Mouse (Mus musculus): ENCODE data around the gene Adat2.
A peak's percentile ranks its signal among the peaks of the same experiment; 100 is the strongest.

The Adat2 gene

DNA sequence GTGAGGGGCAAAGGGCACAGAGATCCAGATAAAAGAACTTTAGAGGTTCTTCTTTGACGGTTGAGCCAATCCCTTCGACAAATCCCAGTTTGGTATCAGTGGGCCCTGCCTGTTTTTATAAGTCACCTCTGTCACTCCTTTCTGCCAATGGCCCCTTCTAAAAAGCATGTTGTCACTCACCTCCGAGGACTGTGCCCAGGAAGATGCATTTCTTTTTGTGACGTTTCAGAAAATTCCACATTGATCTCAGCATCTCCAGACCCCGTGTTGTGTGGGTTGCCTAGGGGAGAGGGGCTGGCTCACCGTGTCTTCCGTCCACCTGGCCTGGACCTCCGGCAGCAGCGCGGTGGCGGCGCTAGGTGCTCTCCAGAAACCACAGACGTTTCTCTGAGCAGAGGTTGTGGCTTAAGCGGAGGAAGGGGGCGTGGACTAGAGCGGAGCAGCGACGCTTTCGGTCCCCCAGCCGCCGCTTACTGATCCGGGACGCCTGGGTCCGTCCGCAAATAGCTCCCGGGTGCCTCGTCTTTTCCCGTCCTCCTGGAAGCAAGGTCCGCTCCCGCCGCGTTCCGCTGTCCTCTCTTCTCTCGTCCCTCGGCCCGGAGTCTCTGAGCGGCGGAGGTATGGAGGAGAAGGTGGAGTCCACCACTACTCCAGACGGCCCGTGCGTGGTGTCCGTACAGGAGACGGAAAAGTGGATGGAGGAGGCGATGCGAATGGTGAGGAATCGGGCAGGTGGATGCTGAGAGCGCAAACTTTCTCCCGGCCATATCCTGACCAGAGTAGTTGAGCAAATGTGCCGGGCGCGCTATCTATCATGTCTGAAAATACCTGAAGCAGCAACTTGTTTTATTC lies at the start of gene Adat2, which contains the start of gene Pex3:
Adat2 (plus strand) TSS at position 249 of the 852 bp plus-strand sequence.
Pex3 (minus strand) TSS at position 497 of the 852 bp plus-strand sequence.
- DNase-seq (ENCODE audit: low spot score in 2 of 2), result peak; percentile 81 to 86

DNA sequence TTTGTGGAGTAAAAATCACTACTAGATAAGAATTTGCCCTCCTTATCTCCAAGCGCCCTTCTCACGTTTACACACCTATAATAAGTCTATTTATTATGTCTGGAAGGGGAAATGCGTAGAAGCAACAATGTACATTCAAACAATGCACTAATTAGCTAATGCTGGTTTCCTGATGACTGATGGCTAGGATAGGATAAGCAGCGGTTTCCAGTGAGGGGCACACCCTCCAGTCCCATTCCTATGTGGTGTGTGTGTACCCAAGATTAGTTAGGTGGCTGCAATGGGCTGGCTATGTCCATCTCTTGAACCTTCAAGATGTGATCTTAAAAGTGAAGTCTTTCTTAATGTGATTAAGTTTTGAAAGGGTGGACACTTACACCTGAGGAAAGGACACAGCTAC lies 30.8 kb upstream of the Adat2 start:
- no peak for DNase-seq (ENCODE audit: low spot score in 2 of 2)

DNA sequence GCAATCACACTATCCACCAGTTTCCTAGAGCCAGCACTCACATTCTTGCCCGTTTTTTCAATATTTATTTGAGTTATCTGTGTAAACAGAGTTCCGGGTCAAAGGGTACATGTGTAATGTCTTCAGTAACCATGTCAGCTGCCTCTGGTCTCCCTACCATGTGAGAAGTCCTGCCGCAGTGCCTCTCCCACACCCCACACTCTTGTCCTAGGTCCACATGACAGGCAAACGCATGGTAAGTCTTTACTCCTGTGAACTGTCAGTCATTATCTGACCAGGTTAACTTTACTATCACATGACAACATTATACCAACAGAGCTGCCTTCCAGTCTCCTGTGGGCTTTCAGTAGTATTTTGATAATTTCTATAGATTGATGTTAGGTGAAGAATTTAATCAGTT lies 24.5 kb upstream of the Adat2 start:
- no peak for DNase-seq (ENCODE audit: low spot score in 2 of 2)

DNA sequence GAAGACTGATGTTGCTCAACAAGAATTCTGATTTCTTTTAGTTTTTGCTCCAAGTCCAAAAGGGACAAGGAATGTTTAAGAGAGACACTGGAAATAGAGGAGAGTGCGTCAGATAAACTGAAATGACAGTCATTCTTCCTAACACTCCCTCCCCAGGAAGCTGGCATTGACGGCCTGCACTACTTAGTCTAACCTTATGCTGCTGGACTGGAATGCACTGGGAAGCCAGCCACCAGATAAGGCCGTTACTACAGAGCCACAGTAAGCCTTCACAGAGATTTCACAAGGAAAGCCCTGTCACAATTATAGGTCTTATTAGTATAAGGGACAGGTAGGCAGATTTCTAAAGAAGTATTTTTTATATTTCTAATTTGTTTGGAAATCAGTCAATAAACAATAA lies 17.9 kb upstream of the Adat2 start:
- peak; percentile 6 to 57 for DNase-seq (ENCODE audit: low spot score in 2 of 2)

DNA sequence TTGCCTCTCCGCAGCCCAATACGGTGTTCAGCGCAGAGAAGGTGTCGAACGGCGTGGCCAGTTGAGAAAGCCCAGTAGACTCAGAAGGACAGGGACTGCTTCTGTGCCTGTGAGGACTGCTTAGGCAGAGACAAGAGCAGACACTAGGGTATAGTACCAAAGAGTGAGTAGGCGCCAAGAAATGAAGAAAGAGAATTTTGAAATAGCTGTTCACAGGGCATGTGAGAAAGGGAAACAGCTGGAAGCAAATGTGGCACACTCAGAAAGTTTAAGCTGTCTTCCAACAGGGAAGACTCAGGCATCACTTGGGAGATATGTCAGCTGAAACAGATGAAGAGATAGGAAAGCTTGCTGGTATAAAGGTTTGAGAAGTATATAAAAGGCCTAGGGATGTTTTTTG lies 16.0 kb upstream of the Adat2 start:
- DNase-seq (ENCODE audit: low spot score in 2 of 2), result no peak

DNA sequence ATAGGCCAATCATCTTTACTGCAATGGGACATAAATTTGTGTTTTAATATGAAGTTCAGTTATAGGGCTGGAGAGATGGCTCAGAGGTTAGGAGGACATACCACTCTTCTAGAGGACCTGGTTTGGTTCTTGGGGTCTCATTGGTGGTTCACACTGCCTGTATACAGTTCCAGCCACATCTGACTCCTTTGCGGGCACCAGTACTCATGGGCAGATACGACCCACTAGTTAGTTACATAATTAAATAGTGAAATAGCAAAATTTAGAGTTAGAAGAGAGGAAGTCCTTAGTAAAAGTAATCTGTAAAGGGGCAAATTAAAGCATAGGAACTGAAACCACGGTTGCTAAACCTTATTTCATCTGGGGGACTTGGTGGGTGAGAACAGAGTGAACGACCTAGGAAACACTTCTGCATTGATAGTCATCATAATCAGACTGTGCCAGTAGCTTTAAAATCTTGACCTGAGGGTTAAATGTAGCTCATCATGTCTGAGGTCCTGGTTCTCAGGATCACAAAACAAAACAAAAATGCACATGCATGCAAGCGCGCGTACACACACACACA lies 12.8 kb upstream of the Adat2 start:
- DNase-seq (ENCODE audit: low spot score in 2 of 2), result no peak

DNA sequence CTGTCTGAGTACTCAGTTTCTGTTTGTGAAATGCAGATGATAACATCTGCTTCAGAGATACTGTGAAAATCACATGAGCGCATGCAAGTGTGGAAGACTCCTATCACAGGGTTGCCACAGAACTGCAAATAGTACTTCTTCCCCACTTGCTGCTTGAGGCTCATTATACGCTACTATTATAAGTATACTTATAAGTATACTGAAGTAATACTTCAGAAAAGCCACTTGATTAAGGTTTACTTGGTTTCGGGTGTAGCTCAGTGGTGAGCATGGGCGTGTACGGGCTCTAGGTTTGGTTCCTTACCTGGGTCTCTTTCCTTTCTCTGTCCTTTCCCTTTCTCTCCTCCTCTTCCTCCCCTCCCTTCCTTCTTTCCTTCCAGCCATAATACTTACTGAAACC lies 11.0 kb upstream of the Adat2 start:
- DNase-seq (ENCODE audit: low spot score in 2 of 2), result no peak

DNA sequence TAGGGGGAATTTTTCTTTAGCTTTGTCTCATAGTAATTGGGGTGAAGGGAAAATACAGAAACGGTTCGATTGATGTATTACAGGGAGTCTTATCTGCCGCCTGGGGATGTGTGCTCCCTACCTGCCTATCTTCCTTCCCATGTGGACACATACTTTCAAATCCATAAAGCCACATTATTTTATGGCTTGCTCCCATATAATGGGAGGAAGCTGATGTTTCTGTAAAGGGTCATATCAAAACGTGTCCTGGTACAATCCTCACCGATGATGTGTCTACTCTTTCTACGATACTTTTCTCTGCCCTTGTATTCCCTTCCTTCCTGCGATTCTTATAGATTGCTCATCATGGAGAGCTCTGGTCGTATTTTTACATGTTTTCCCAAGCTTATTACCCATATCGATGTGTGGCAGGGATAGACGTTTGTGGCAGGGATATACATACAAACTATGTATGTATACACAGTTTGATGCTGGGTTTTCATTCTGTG lies 848 bp downstream of the Adat2 start:
- no peak for DNase-seq (ENCODE audit: low spot score in 2 of 2)

DNA sequence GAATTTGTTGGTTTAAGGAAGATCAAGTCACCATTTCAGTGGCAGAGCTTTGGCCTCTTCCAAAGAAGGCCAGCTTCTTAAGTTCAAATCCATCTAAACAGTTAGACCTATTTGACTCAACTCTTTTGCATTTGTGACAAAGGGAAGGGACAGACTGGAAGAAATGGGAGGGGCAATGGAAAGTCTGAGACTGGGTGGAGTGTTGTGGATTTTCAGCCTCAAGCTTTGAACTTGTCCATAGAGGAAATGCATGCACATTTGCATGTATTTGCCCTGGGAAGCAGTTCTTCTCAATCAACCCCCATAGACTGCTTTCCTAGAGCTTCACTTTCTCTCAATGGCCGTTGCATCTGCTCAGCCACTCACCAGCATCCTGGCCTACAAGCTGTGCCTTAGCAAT lies 1.6 kb downstream of the Adat2 start:
- no peak for DNase-seq (ENCODE audit: low spot score in 2 of 2)

DNA sequence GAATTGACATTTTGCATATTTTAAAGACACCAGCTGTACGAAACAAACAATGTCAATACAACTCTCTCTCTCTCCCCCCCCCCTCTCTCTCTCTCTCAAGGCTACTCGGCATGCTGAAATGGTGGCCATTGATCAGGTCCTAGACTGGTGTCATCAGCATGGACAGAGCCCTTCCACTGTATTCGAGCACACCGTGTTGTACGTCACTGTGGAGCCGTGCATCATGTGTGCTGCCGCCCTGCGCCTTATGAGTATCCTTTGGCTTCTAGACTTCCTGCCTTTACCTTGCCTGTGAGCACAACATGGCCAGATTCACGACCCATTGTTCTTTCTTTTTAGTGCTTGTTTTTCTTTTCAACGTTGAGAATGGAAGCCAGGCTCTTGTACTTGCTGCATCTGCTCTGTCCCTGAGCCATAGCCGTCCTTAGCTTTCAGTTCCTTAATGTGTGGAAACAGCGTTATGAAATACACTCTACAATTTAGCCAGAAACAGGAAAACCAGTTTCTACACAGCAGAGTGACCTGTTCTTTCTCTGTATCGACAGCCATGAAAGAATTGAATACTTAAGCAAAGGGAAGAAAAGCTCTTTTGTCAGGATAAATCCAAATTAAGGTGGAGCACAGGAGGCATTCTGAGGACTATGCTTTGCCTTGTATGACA lies 7.5 kb downstream of the Adat2 start:
- DNase-seq (ENCODE audit: low spot score in 2 of 2), result no peak

DNA sequence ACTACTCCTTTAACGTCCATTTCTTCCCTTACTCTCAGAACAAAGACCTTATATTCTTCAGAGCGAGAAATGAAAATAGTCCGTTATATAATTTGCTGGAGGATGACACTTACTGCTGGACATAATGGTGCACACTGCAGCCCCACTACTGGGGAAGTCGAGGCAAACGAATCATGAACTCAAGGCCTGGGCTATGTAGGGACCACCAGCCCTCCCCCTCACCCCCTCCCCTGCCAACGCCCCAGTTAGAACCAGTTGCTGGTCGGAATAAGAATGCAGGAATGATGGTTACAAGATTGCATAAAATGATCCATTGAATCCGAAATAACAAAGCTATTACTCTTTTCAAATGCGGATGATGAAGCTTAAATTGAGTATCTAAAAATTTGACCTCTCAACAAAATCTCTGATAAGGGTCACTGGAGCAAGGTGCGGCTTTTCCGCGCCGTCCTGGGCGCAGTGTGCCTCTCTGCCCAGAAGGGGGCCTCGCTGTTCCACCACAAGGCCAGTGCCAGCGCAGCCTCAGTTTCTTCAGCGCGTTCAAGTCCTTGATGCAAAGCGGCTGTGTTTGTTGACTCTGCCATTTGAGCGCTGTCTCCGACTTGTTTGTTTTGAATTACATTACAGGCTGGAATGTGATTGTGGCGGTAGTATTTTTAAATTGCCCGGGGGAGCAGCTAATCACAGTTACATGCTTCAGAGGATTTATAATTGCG lies 11.8 kb downstream of the Adat2 start:
- DNase-seq (ENCODE audit: low spot score in 2 of 2), result peak; percentile 4 to 56

DNA sequence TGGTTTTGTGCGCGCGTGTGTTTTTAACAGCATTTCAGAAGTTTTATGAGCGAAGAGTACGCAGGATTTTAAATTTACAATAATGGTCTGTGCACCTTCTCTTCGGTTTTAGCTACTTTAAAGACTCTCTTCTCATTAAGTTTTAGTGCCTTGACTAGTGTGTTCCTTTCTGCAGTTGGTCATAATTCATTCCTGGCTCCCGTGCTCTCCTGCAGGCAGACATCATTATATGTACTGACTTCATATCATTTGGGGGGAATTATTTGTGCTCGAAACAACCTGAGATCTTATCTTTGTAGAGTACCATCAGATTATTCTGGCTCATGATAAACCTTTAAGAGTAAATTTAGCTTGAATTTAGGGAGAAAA lies 12.4 kb downstream of the Adat2 start:
- no peak for DNase-seq (ENCODE audit: low spot score in 2 of 2)

DNA sequence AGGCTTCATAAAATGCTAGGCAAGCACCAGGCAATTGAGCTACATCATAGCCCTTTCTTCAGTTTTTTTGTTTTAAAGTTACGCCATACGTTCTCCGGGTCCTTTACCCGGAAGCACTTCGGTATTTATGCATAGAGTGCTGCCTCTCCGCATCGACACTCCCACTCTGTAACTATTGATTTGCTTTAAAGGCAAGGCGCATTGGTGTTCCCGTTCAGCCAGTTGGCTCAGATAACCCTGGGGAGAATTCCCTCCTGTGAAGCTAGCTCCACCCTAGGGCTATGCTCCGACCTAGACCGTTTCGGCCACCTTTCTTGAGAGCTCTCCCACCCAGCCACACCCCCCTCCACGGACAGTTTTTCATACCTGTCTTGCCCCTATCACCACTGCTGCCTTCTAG lies 13.7 kb downstream of the Adat2 start:
- DNase-seq (ENCODE audit: low spot score in 2 of 2), result no peak

DNA sequence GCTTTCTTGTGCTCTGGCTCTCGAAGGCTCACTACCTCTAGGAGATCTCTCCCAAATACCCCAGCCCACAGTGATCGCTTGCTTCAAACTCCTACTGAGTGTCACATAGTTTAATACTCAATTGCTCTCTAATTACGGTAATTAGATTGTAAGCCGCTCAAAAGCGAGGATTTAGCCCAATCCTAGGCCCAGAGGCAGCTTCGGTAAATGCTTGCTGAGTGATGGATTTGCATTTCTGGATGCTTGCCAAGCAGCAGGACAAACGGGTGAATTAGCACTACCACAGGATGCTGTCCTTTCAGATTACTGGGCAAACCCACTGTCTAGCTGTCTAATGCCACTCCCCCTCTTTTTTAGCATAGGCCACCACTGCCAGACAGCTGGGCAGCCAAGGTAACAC lies 17.1 kb downstream of the Adat2 start:
- DNase-seq (ENCODE audit: low spot score in 2 of 2), result no peak

DNA sequence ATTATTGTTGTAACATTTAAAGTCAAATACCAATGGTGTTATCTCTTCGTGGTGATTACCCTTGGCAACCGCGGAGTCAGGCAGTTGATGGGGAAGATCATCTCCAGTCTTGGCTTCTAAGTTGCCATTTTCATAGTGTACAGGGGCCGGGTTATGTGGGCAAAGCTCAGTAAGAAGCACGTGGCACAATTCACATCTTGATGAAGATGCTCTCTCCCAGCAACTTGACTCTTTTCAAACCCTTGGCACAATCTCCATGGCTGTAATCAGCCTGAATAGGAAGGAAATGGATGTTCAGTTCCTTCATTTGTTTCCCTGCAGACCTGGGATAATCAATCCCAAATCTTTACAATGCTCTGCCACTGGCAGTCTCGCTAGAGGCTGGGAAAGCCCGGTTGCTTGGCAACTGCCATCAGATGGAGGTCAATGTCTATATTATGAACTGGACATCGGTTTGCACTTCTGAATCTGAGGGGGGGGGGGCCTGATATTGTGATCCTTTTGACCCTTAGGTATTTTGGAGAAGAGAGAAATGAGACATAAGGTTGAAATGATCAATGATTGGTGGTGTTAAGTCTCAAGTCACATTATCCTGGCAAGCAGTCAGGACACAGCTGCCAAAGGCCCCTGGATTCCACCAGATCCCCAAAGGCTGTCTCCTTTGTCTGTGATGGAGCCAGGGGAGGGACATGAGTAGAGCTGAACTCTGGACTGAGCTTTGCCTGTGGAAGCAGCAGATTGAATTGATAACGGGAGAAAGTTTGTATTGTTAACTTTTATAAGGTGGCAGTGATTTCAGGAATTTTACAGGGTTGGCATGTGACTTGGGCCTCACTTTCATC lies 18.2 kb downstream of the Adat2 start:
- DNase-seq (ENCODE audit: low spot score in 2 of 2), result no peak

DNA sequence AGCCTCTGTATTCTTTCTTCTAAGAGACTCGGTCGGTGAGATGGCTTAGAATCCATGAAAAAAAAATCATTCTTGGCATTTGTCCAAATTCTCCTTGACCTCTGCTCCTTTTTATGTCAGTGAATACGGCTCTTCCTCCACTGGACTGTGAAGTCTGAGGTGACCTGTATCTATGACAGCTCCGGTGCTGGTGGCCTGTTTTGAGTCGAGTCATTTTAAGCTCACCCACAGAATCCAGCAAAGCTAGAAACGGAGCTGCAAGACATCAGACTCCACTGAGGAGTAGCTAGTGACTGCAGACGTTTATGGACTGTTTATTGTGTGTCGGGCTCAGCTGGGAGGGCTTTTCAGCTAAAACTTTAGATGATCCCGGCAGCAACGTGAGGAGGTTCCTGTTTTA lies 19.3 kb downstream of the Adat2 start:
- no peak for DNase-seq (ENCODE audit: low spot score in 2 of 2)

DNA sequence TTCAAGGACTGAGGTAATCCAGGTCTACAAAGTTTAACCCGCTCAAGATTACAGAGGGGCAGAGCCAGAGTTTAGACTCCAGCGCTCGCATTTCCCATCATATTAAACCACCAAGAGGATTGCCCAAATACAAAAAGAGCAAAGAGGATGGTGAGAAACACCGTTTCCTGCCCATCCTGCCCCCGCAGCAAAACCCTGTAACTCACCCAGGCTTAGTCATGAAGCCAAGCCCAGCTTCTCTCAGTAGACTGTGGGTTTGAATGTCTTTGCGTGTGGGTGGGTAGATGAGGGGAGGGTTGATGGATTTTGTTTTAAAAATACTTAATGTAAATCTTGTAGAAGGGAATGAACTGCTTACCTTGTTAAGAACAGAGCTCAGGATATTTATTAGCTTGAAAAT lies 19.7 kb downstream of the Adat2 start:
- DNase-seq (ENCODE audit: low spot score in 2 of 2), result no peak

DNA sequence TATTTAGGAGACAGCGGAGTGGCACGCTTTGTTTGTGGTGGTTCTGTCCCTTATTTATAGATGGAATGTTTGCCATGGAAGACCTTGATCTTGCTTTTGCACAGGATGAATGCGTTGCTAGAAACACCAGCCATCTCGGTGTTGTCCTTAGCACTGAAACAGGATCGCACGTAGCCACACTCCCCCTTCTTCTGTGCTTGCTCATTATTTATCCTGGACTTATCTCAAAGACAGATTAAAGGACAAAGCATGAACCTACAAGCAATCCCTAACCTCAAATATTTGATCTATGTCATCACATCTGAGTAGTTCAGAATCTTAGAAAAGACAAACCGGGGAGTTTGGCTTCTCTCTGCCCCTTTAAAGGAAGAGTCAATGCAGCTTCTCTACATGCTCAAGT lies 24.4 kb downstream of the Adat2 start:
- DNase-seq (ENCODE audit: low spot score in 2 of 2), result no peak

DNA sequence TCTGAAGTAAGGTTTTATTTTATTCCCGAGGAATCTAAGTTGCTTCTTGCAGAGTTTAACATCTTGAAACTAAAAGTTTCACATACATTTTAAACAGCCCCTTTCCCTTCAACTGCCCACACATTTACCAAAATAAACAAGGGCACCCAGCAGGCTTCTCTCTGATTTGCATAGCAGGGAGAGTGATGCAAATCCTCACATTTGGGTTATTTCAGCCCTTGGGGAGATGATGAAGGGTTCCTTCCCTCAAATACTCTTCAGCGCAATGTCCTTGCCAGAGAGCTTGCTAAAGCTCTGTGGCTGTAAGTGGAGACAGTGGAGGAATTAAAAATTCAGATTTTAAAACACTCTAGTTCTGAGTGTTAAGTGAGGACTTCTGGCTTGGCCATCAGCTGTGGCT lies 35.2 kb downstream of the Adat2 start:
- no peak for DNase-seq (ENCODE audit: low spot score in 2 of 2)

DNA sequence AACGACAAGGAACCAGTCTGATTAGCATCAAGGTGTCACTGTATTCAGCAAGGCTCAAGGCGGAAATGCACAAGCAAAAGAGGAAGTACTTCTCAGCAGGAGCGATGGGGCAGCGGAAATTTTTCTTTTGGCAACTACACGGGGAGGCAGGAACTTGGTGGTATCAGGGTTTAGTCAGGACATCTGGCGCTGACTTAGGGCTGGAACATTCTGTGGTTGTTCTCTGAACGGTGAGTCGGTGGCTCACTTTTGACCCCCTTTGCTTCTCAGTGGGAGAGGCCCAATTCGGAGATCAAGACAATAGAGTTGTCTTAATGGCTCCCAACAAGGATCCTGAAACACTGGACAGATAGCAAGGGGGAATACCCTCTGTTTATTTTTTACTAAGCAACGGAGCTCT lies 39.5 kb downstream of the Adat2 start:
- DNase-seq (ENCODE audit: low spot score in 2 of 2), result no peak

DNA sequence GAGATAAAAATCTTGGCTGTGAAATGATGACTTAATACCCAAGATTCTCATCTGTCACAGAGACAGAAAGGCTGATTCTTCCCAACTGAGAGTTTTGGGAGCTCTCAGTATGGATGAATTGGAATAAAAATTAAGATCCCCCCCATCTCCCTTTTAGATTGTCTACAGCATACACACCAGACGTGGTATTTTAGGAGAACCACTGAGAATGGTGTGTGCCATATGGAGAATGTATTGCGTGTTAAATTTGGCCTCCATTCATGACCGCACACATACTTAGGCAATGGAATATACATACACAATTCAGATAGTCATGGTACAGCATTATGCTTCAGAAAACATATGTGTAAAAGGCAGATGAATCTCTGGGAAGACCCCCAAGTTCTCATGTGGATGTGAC lies 40.8 kb downstream of the Adat2 start:
- DNase-seq (ENCODE audit: low spot score in 2 of 2), result no peak

Measured in heart, adult 9 months (tissue).